Mouse (Mus musculus): ENCODE measurements around the gene Gm21972. TPM values are rescaled to one million over a fixed set of nuclear protein-coding genes. Genes with fewer than 3 reads are reported as not detected.

The Gm21972 gene
- polyA plus RNA-seq, 1 experiment from 2014 or later, result not detected

Other genes starting within 250 kb of the Gm21972 start
- gene Itm2c, start 239.4 kb upstream of the Gm21972 start, polyA plus RNA-seq (2015; fragmentation: Nextera tagmentation; extraction: Ambion mirVana), result 48.9 and 59.6 TPM in 2 replicates
- not detected in 2 replicates for gene 4933407L21Rik, start 205.2 kb upstream of the Gm21972 start, polyA plus RNA-seq (2015; fragmentation: Nextera tagmentation; extraction: Ambion mirVana)
- 0.02 and 0.09 TPM in 2 replicates for gene Gpr55, start 172.6 kb upstream of the Gm21972 start, polyA plus RNA-seq (2015; fragmentation: Nextera tagmentation; extraction: Ambion mirVana)
- gene Spata3, start 116.8 kb upstream of the Gm21972 start, polyA plus RNA-seq (2015; fragmentation: Nextera tagmentation; extraction: Ambion mirVana), result 0.24 and 0.26 TPM in 2 replicates
- 24.0 and 28.1 TPM in 2 replicates for gene 2810459M11Rik, start 87.8 kb upstream of the Gm21972 start, polyA plus RNA-seq (2015; fragmentation: Nextera tagmentation; extraction: Ambion mirVana)
- 88.6 and 90.5 TPM in 2 replicates for gene Psmd1, start 69.2 kb upstream of the Gm21972 start, polyA plus RNA-seq (2015; fragmentation: Nextera tagmentation; extraction: Ambion mirVana)
- gene Htr2b, start 21.7 kb upstream of the Gm21972 start, polyA plus RNA-seq (2015; fragmentation: Nextera tagmentation; extraction: Ambion mirVana), result 0.07 and 0.15 TPM in 2 replicates
- gene Armc9, start 21.1 kb downstream of the Gm21972 start, polyA plus RNA-seq (2015; fragmentation: Nextera tagmentation; extraction: Ambion mirVana), result 8.9 and 9.3 TPM in 2 replicates
- 0.79 and 0.92 TPM in 2 replicates for gene B3gnt7, start 169.2 kb downstream of the Gm21972 start, polyA plus RNA-seq (2015; fragmentation: Nextera tagmentation; extraction: Ambion mirVana)
- gene Ncl, start 225.8 kb downstream of the Gm21972 start, polyA plus RNA-seq (2015; fragmentation: Nextera tagmentation; extraction: Ambion mirVana), result 175 and 198 TPM in 2 replicates

All from liver, embryonic 15.5 days (tissue).